Mouse (Mus musculus): ENCODE measurements around the gene Abhd5. TPM values are rescaled to one million over a fixed set of nuclear protein-coding genes. Genes with fewer than 3 reads are reported as not detected.
A peak's percentile ranks its signal among the peaks of the same experiment; 100 is the strongest.

The Abhd5 gene
- polyA plus RNA-seq, 1 experiment from 2014 or later, result 22.5 TPM

GRCm38 (mm10) chr9:122386015-122386414, 34.6 kb downstream of the Abhd5 start:
- H3K4me2 ChIP-seq (replicated peaks), result no peak overlapping the region
- no peak overlapping the region for H3K27ac ChIP-seq
- H3K36me3 ChIP-seq, result no peaks in the 10 kb centered on the region
- H3K9ac ChIP-seq, result no peak overlapping the region
- 88% methylated on average over 3 of the region's 3 CpGs for WGBS
- H3K27me3 ChIP-seq, result no peaks in the 10 kb centered on the region
- peaks cover 4% of the 10 kb centered on the region; the same call in 1 of the 2 replicates for H3K4me1 ChIP-seq
- H3K9me3 ChIP-seq (replicated peaks), result no peaks in the 10 kb centered on the region
- H3K4me3 ChIP-seq, result no peak overlapping the region
- no peak for ATAC-seq (ENCODE audit: low FRiP score)

GRCm38 (mm10) chr9:122389287-122389920, 38.0 kb downstream of the Abhd5 start:
- H3K36me3 ChIP-seq, result no peaks in the 10 kb centered on the region
- 89% methylated on average over 5 of the region's 5 CpGs for WGBS

GRCm38 (mm10) chr9:122395816-122396215, 44.4 kb downstream of the Abhd5 start:
- no peak overlapping the region for H3K9ac ChIP-seq
- no peak overlapping the region for H3K27ac ChIP-seq
- H3K4me1 ChIP-seq, result no peaks in the 10 kb centered on the region
- no peaks in the 10 kb centered on the region for H3K9me3 ChIP-seq (replicated peaks)
- no peaks in the 10 kb centered on the region for H3K36me3 ChIP-seq
- H3K4me3 ChIP-seq, result no peak overlapping the region
- H3K4me2 ChIP-seq (replicated peaks), result no peak overlapping the region
- no peak for ATAC-seq (ENCODE audit: low FRiP score)
- 78% methylated on average over 5 of the region's 5 CpGs for WGBS
- no peaks in the 10 kb centered on the region for H3K27me3 ChIP-seq

More at GRCm38 (mm10) chr9:122389287-122389920, 38.0 kb downstream of the Abhd5 start:
- no peak overlapping the region for H3K27ac ChIP-seq
- H3K4me3 ChIP-seq, result no peak overlapping the region
- no peaks in the 10 kb centered on the region for H3K9me3 ChIP-seq (replicated peaks)
- no peak overlapping the region for H3K4me2 ChIP-seq (replicated peaks)
- no peaks in the 10 kb centered on the region for H3K27me3 ChIP-seq
- H3K4me1 ChIP-seq, result no peaks in the 10 kb centered on the region
- ATAC-seq (ENCODE audit: low FRiP score), result no peak
- H3K9ac ChIP-seq, result no peak overlapping the region

GRCm38 (mm10) chr9:122397156-122397555, 45.7 kb downstream of the Abhd5 start:
- no peak for ATAC-seq (ENCODE audit: low FRiP score)
- no peaks in the 10 kb centered on the region for H3K9me3 ChIP-seq (replicated peaks)
- no peaks in the 10 kb centered on the region for H3K36me3 ChIP-seq
- 85% methylated on average over 1 of the region's 1 CpGs for WGBS
- no peaks in the 10 kb centered on the region for H3K4me1 ChIP-seq
- H3K27ac ChIP-seq, result no peak overlapping the region
- H3K4me3 ChIP-seq, result no peak overlapping the region
- no peaks in the 10 kb centered on the region for H3K27me3 ChIP-seq
- no peak overlapping the region for H3K4me2 ChIP-seq (replicated peaks)
- no peak overlapping the region for H3K9ac ChIP-seq

GRCm38 (mm10) chr9:122398746-122399145, 47.3 kb downstream of the Abhd5 start:
- whole genome bisulfite sequencing, result 57% methylated on average over 7 of the region's 7 CpGs
- ATAC-seq (ENCODE audit: low FRiP score), result no peak
- H3K27me3 ChIP-seq, result no peaks in the 10 kb centered on the region
- H3K4me3 ChIP-seq, result no peak overlapping the region
- no peak overlapping the region for H3K4me2 ChIP-seq (replicated peaks)
- no peaks in the 10 kb centered on the region for H3K4me1 ChIP-seq
- no peak overlapping the region for H3K27ac ChIP-seq
- H3K9ac ChIP-seq, result no peak overlapping the region
- no peaks in the 10 kb centered on the region for H3K9me3 ChIP-seq (replicated peaks)
- H3K36me3 ChIP-seq, result no peaks in the 10 kb centered on the region

GRCm38 (mm10) chr9:122401239-122401638, 49.8 kb downstream of the Abhd5 start:
- Histone ChIP-seq H3K4me1 (no peaks in the 10 kb centered on the region), H3K9me3 (replicated peaks) (no peaks in the 10 kb centered on the region), H3K4me2 (replicated peaks) (no peak overlapping the region), H3K9ac (no peak overlapping the region), H3K27ac (no peak overlapping the region), H3K36me3 (no peaks in the 10 kb centered on the region), H3K4me3 (no peak overlapping the region), H3K27me3 (no peaks in the 10 kb centered on the region)
- no peak for ATAC-seq (ENCODE audit: low FRiP score)
- 96% methylated on average over 4 of the region's 4 CpGs for WGBS

GRCm38 (mm10) chr9:122410437-122411175, 59.2 kb downstream of the Abhd5 start:
- Histone ChIP-seq H3K9ac (no peak overlapping the region), H3K4me1 (no peaks in the 10 kb centered on the region), H3K36me3 (no peaks in the 10 kb centered on the region), H3K27ac (no peak overlapping the region), H3K9me3 (replicated peaks) (no peaks in the 10 kb centered on the region), H3K4me2 (replicated peaks) (no peak overlapping the region), H3K4me3 (no peak overlapping the region), H3K27me3 (no peaks in the 10 kb centered on the region)
- WGBS, result 92% methylated on average over 16 of the region's 16 CpGs
- no peak for ATAC-seq (ENCODE audit: low FRiP score)

GRCm38 (mm10) chr9:122414648-122415047, 63.2 kb downstream of the Abhd5 start:
- Histone ChIP-seq H3K4me3 (no peak overlapping the region), H3K27me3 (no peaks in the 10 kb centered on the region), H3K4me2 (replicated peaks) (no peak overlapping the region), H3K9me3 (replicated peaks) (no peaks in the 10 kb centered on the region), H3K9ac (no peak overlapping the region), H3K4me1 (0 out of 2 replicates have a peak, but pooled peaks cover 2% of the 10 kb centered on the region), H3K36me3 (no peaks in the 10 kb centered on the region), H3K27ac (no peak overlapping the region)
- ATAC-seq (ENCODE audit: low FRiP score), result no peak
- 100% methylated on average over 1 of the region's 1 CpGs for WGBS

GRCm38 (mm10) chr9:122415056-122415775, 63.8 kb downstream of the Abhd5 start:
- 89% methylated on average over 8 of the region's 8 CpGs for WGBS

GRCm38 (mm10) chr9:122416617-122417016, 65.2 kb downstream of the Abhd5 start:
- ATAC-seq (ENCODE audit: low FRiP score), result peak; percentile 48; the same call in 1 of the 2 replicates
- WGBS, result 26% methylated on average over 2 of the region's 2 CpGs

More at GRCm38 (mm10) chr9:122415056-122415775, 63.8 kb downstream of the Abhd5 start:
- 0 out of 2 replicates have a peak, but pooled peaks cover 2% of the 10 kb centered on the region for H3K4me1 ChIP-seq
- 0 out of 2 replicates have a peak, but pooled peaks cover 2% of the 10 kb centered on the region for H3K27me3 ChIP-seq
- H3K4me3 ChIP-seq, result no peak overlapping the region
- no peak overlapping the region for H3K27ac ChIP-seq
- ATAC-seq (ENCODE audit: low FRiP score), result no peak
- H3K4me2 ChIP-seq (replicated peaks), result no peak overlapping the region
- no peaks in the 10 kb centered on the region for H3K9me3 ChIP-seq (replicated peaks)
- H3K9ac ChIP-seq, result no peak overlapping the region
- H3K36me3 ChIP-seq, result no peaks in the 10 kb centered on the region

GRCm38 (mm10) chr9:122420195-122420756, 68.9 kb downstream of the Abhd5 start:
- Histone ChIP-seq H3K9me3 (replicated peaks) (no peaks in the 10 kb centered on the region), H3K27me3 (peaks cover 10% of the 10 kb centered on the region; the same call in 1 of the 2 replicates), H3K9ac (no peak overlapping the region), H3K27ac (no peak overlapping the region), H3K36me3 (no peaks in the 10 kb centered on the region), H3K4me2 (replicated peaks) (no peak overlapping the region), H3K4me3 (no peak overlapping the region), H3K4me1 (peaks cover 2% of the 10 kb centered on the region; the same call in 1 of the 2 replicates)
- ATAC-seq (ENCODE audit: low FRiP score), result 0 out of 2 replicates have a peak, but pooled peaks have one; percentile 4
- WGBS, result 73% methylated on average over 5 of the region's 5 CpGs

More at GRCm38 (mm10) chr9:122416617-122417016, 65.2 kb downstream of the Abhd5 start:
- H3K27me3 ChIP-seq, result 0 out of 2 replicates have a peak, but pooled peaks cover 8% of the 10 kb centered on the region
- no peak overlapping the region for H3K4me2 ChIP-seq (replicated peaks)
- peaks cover 2% of the 10 kb centered on the region; the same call in 1 of the 2 replicates for H3K4me1 ChIP-seq
- no peaks in the 10 kb centered on the region for H3K9me3 ChIP-seq (replicated peaks)
- H3K27ac ChIP-seq, result no peak overlapping the region
- no peak overlapping the region for H3K9ac ChIP-seq
- no peaks in the 10 kb centered on the region for H3K36me3 ChIP-seq
- H3K4me3 ChIP-seq, result no peak overlapping the region

Data from hindbrain, embryonic 12.5 days (tissue).